Mouse (Mus musculus): ENCODE data around the gene Hpd. TPM values are rescaled to one million over a fixed set of nuclear protein-coding genes. Genes with fewer than 3 reads are reported as not detected.

The Hpd gene
- total and polyA plus RNA-seq, 3 experiments, result 0.20 TPM; not detected in 2

GRCm38 (mm10) chr5:123192606-123193150 lies 10.2 kb upstream of the Hpd start:
- dilution Hi-C loops (cut with MboI; ENCODE audit: extremely low pct_ligation_motif_present, extremely low pct_unique_long_range_greater_than_20kb, low sequenced_read_pairs), result no loop called here
- H3K9me3 ChIP-seq (replicated peaks; ENCODE audit: low read length), result no peaks in the 10 kb centered on the region
- TF ChIP-seq PAX5 (IDR thresholded peaks at IDR 0.05; ENCODE audit: low read length) (no peak), HCFC1 (IDR thresholded peaks at IDR 0.05; ENCODE audit: low read depth, low read length) (no peak), IRF4 (IDR thresholded peaks at IDR 0.05; ENCODE audit: low read depth, low read length) (no peak), USF1 (IDR thresholded peaks at IDR 0.05; ENCODE audit: low read depth, low read length) (no peak), RCOR1 (conservative IDR thresholded peaks at IDR 0.05; ENCODE audit: low read depth, low read length) (no peak), ZMIZ1 (IDR thresholded peaks at IDR 0.05; ENCODE audit: low read depth, low read length) (no peak), MAFK (IDR thresholded peaks at IDR 0.05; ENCODE audit: insufficient replicate concordance, low read length) (no peak), ELF1 (IDR thresholded peaks at IDR 0.05; ENCODE audit: low read depth, low read length) (no peak), CHD2 (IDR thresholded peaks at IDR 0.05; ENCODE audit: low read length) (no peak), ZC3H11A (IDR thresholded peaks at IDR 0.05; ENCODE audit: low read depth, low read length) (no peak), POLR2AphosphoS2 (IDR thresholded peaks at IDR 0.05; ENCODE audit: low read depth, low read length) (no peak), SMC3 (IDR thresholded peaks at IDR 0.05; ENCODE audit: low read depth, low read length) (no peak), MAX (IDR thresholded peaks at IDR 0.05; ENCODE audit: low read length) (no peak), RAD21 (IDR thresholded peaks at IDR 0.05; ENCODE audit: low read depth, low read length) (no peak), TBP (conservative IDR thresholded peaks at IDR 0.05; ENCODE audit: low read depth, low read length) (no peak)
- H3K4me2 ChIP-seq (ENCODE audit: insufficient read depth, low read depth, poor library complexity, severe bottlenecking), result no peak overlapping the region
- H3K36me3 ChIP-seq (replicated peaks in 1 of 2; ENCODE audit: control insufficient read depth in 1 of 2, insufficient read depth in 1 of 2, low read length in 1 of 2), result no peaks in the 10 kb centered on the region
- no peak for DNase-seq (ENCODE audit: extremely low read depth)
- no peaks in the 10 kb centered on the region for H3K79me2 ChIP-seq (replicated peaks; ENCODE audit: control insufficient read depth, extremely low read depth, insufficient read depth, poor library complexity, severe bottlenecking)
- H3K27me3 ChIP-seq (replicated peaks), result peaks cover 17% of the 10 kb centered on the region
- H3K4me3 ChIP-seq (replicated peaks in 1 of 3; ENCODE audit: low read depth in 2 of 3, low read length in 2 of 3, poor library complexity in 1 of 3), result no peak overlapping the region
- H3K9ac ChIP-seq (ENCODE audit: insufficient read depth, low read depth), result no peak overlapping the region
- in situ Hi-C loops (cut with MboI; ENCODE audit: low pct_ligation_motif_present, low pct_unique_long_range_greater_than_20kb, low sequenced_read_pairs), result loop anchor here (5.0 kb wide), 1 partner anchor 35 kb away; no protein-coding TSS in a partner anchor
- no peak overlapping the region for H3K27ac ChIP-seq (ENCODE audit: insufficient read depth, low read depth)
- no peaks in the 10 kb centered on the region; a peak in 1 of 4 replicates for H3K4me1 ChIP-seq (ENCODE audit: control insufficient read depth in 1 of 2, insufficient read depth in 2 of 2)

GRCm38 (mm10) chr5:123191427-123191826 lies 8.9 kb upstream of the Hpd start:
- Histone ChIP-seq H3K9ac (ENCODE audit: insufficient read depth, low read depth) (no peak overlapping the region), H3K9me3 (replicated peaks; ENCODE audit: low read length) (no peaks in the 10 kb centered on the region), H3K27ac (ENCODE audit: insufficient read depth, low read depth) (no peak overlapping the region), H3K4me3 (replicated peaks in 1 of 3; ENCODE audit: low read depth in 2 of 3, low read length in 2 of 3, poor library complexity in 1 of 3) (no peak overlapping the region), H3K27me3 (replicated peaks) (peaks cover 12% of the 10 kb centered on the region), H3K4me2 (ENCODE audit: insufficient read depth, low read depth, poor library complexity, severe bottlenecking) (no peak overlapping the region), H3K36me3 (replicated peaks in 1 of 2; ENCODE audit: control insufficient read depth in 1 of 2, insufficient read depth in 1 of 2, low read length in 1 of 2) (no peaks in the 10 kb centered on the region), H3K4me1 (ENCODE audit: control insufficient read depth in 1 of 2, insufficient read depth in 2 of 2) (no peaks in the 10 kb centered on the region; a peak in 1 of 4 replicates), H3K79me2 (replicated peaks; ENCODE audit: control insufficient read depth, extremely low read depth, insufficient read depth, poor library complexity, severe bottlenecking) (no peaks in the 10 kb centered on the region)
- TF ChIP-seq JUN (IDR thresholded peaks at IDR 0.05; ENCODE audit: insufficient read depth, low read depth, low read length) (no peak), KAT2A (IDR thresholded peaks at IDR 0.05; ENCODE audit: insufficient replicate concordance, low read length) (no peak), E2F4 (IDR thresholded peaks at IDR 0.05; ENCODE audit: insufficient replicate concordance, low read depth, low read length) (no peak), RAD21 (IDR thresholded peaks at IDR 0.05; ENCODE audit: low read depth, low read length) (no peak), MYC (IDR thresholded peaks at IDR 0.05; ENCODE audit: low read depth, low read length) (no peak), ZNF384 (IDR thresholded peaks at IDR 0.05; ENCODE audit: low read depth, low read length) (no peak), RCOR1 (conservative IDR thresholded peaks at IDR 0.05; ENCODE audit: low read depth, low read length) (no peak), ETS1 (conservative IDR thresholded peaks at IDR 0.05; ENCODE audit: low read depth, low read length) (no peak), GABPA (IDR thresholded peaks at IDR 0.05; ENCODE audit: insufficient replicate concordance, low read depth, low read length) (no peak), NRF1 (IDR thresholded peaks at IDR 0.05; ENCODE audit: low read depth, low read length) (no peak), ZKSCAN1 (IDR thresholded peaks at IDR 0.05; ENCODE audit: borderline replicate concordance, low read depth, low read length) (no peak), IRF4 (IDR thresholded peaks at IDR 0.05; ENCODE audit: low read depth, low read length) (no peak), USF2 (conservative IDR thresholded peaks at IDR 0.05; ENCODE audit: low read depth, low read length) (no peak), ELF1 (IDR thresholded peaks at IDR 0.05; ENCODE audit: low read depth, low read length) (no peak), MEF2A (IDR thresholded peaks at IDR 0.05; ENCODE audit: borderline replicate concordance, low read depth, low read length) (no peak), MAFK (IDR thresholded peaks at IDR 0.05; ENCODE audit: insufficient replicate concordance, low read length) (no peak), MAZ (IDR thresholded peaks at IDR 0.05; ENCODE audit: low read depth, low read length) (no peak), TBP (conservative IDR thresholded peaks at IDR 0.05; ENCODE audit: low read depth, low read length) (no peak)
- no peak for DNase-seq (ENCODE audit: extremely low read depth)
- dilution Hi-C loops (cut with MboI; ENCODE audit: extremely low pct_ligation_motif_present, extremely low pct_unique_long_range_greater_than_20kb, low sequenced_read_pairs) (no loop called here), in situ Hi-C loops (cut with MboI; ENCODE audit: low pct_ligation_motif_present, low pct_unique_long_range_greater_than_20kb, low sequenced_read_pairs) (loop anchor here (5.0 kb wide), 1 partner anchor 36 kb away; no protein-coding TSS in a partner anchor)

Data from CH12.LX (cell line).